Mouse (Mus musculus): Measurements from ENCODE around the gene Gde1. TPM values are rescaled to one million over a fixed set of nuclear protein-coding genes. Genes with fewer than 3 reads are reported as not detected.

Gde1 gene
- polyA plus RNA-seq, 1 experiment from 2014 or later, result 102 TPM

GRCm38 (mm10) chr7:118740532-118741338 lies 35.2 kb upstream of the Gde1 start:
- Histone ChIP-seq H3K9ac (peak overlapping the region; percentile 60), H3K36me3 (ENCODE audit: insufficient read depth) (peaks cover 17% of the 10 kb centered on the region; the same call in 1 of the 2 replicates), H3K4me3 (ENCODE audit: low read depth, low read length) (peak overlapping the region; percentile 72), H3K27me3 (ENCODE audit: insufficient read depth, low read length) (no peaks in the 10 kb centered on the region), H3K4me1 (ENCODE audit: insufficient read depth) (no peaks in the 10 kb centered on the region), H3K27ac (ENCODE audit: low read depth) (0 out of 2 replicates have a peak overlapping the region, but pooled peaks have one; percentile 30), H3K4me2 (peak overlapping the region; percentile 85), H3K9me3 (ENCODE audit: low read depth, low read length) (no peaks in the 10 kb centered on the region)
- WGBS, result 2% methylated on average over 41 of the region's 41 CpGs
- ATAC-seq (ENCODE audit: insufficient read depth), result peak; percentile 96
- DNase-seq, result peak; percentile 99
- TF ChIP-seq CTCF (IDR thresholded peaks at IDR 0.05; ENCODE audit: low read depth), result no peak

- Histone ChIP-seq H3K4me3 (ENCODE audit: low read depth, low read length) (peak within 1 kb of the TSS; percentile 72), H3K9ac (peak within 1 kb of the TSS; percentile 60), H3K4me2 (peak within 1 kb of the TSS; percentile 85), H3K27ac (ENCODE audit: low read depth) (0 out of 2 replicates have a peak within 1 kb of the TSS, but pooled peaks have one; percentile 30), H3K9me3 (ENCODE audit: low read depth, low read length) (no peaks in the 10 kb centered on the region), H3K4me1 (ENCODE audit: insufficient read depth) (no peaks in the 10 kb centered on the region), H3K27me3 (ENCODE audit: insufficient read depth, low read length) (no peaks in the 10 kb centered on the region), H3K36me3 (ENCODE audit: insufficient read depth) (peaks cover 17% of the 10 kb centered on the region; the same call in 1 of the 2 replicates)
- ATAC-seq (ENCODE audit: insufficient read depth), result peak; percentile 89
- 3% methylated on average over 16 of the region's 16 CpGs for WGBS
- TF ChIP-seq CTCF (IDR thresholded peaks at IDR 0.05; ENCODE audit: low read depth), result peak; percentile 94
- DNase-seq, result peak; percentile 91
Measured at GRCm38 (mm10) chr7:118739975-118740531, 34.5 kb upstream of the Gde1 start, which contains the start of gene Vps35l. TSS of gene Vps35l (plus strand) at chr7:118740226.

DNA sequence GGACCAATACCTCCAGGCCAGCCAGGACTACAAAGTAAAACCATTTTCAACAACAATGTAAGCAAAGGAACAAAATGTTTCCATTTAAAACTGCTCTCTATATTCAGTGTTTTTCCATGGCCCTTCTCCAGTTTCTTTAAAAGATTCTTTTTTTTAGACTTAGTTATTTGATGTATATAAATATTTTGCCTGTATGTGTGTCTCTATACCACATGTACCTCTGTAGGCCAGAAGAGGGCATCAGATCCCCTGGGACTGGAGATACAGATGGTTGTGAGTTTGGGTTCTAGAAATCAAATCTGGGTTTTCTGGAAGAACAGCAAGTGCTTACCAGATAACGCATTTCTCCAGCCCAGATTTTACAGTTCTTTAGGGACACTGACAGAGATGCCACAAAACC lies 33.2 kb upstream of the Gde1 start:
- ATAC-seq (ENCODE audit: insufficient read depth) (no peak), DNase-seq (peak; percentile 5)
- TF ChIP-seq CTCF (IDR thresholded peaks at IDR 0.05; ENCODE audit: low read depth), result peak; percentile 42
- Histone ChIP-seq H3K9ac (no peak overlapping the region), H3K27ac (ENCODE audit: low read depth) (no peak overlapping the region), H3K27me3 (ENCODE audit: insufficient read depth, low read length) (no peaks in the 10 kb centered on the region), H3K4me2 (no peak overlapping the region), H3K4me3 (ENCODE audit: low read depth, low read length) (no peak overlapping the region), H3K9me3 (ENCODE audit: low read depth, low read length) (no peaks in the 10 kb centered on the region), H3K36me3 (ENCODE audit: insufficient read depth) (0 out of 2 replicates have a peak, but pooled peaks cover 16% of the 10 kb centered on the region), H3K4me1 (ENCODE audit: insufficient read depth) (no peaks in the 10 kb centered on the region)
- 71% methylated on average over 1 of the region's 1 CpGs for WGBS

- ATAC-seq (ENCODE audit: insufficient read depth) (no peak), DNase-seq (no peak)
Measured at GRCm38 (mm10) chr7:118733225-118733624, 27.6 kb upstream of the Gde1 start.

GRCm38 (mm10) chr7:118731781-118732180 lies 26.2 kb upstream of the Gde1 start:
- ATAC-seq (ENCODE audit: insufficient read depth), result no peak
- DNase-seq, result no peak
- no peaks in the 10 kb centered on the region for H3K4me1 ChIP-seq (ENCODE audit: insufficient read depth)
- no peak for TF ChIP-seq CTCF (IDR thresholded peaks at IDR 0.05; ENCODE audit: low read depth)
- no peaks in the 10 kb centered on the region for H3K9me3 ChIP-seq (ENCODE audit: low read depth, low read length)
- 82% methylated on average over 3 of the region's 3 CpGs for WGBS
- no peak overlapping the region for H3K4me3 ChIP-seq (ENCODE audit: low read depth, low read length)
- H3K36me3 ChIP-seq (ENCODE audit: insufficient read depth), result peaks cover 63% of the 10 kb centered on the region
- H3K27me3 ChIP-seq (ENCODE audit: insufficient read depth, low read length), result no peaks in the 10 kb centered on the region
- no peak overlapping the region for H3K27ac ChIP-seq (ENCODE audit: low read depth)
- no peak overlapping the region for H3K9ac ChIP-seq
- no peak overlapping the region for H3K4me2 ChIP-seq

More at GRCm38 (mm10) chr7:118733225-118733624, 27.6 kb upstream of the Gde1 start:
- no peak overlapping the region for H3K9ac ChIP-seq
- no peaks in the 10 kb centered on the region for H3K9me3 ChIP-seq (ENCODE audit: low read depth, low read length)
- H3K36me3 ChIP-seq (ENCODE audit: insufficient read depth), result peaks cover 53% of the 10 kb centered on the region
- H3K4me3 ChIP-seq (ENCODE audit: low read depth, low read length), result no peak overlapping the region
- H3K4me2 ChIP-seq, result no peak overlapping the region
- no peaks in the 10 kb centered on the region for H3K4me1 ChIP-seq (ENCODE audit: insufficient read depth)
- no peaks in the 10 kb centered on the region for H3K27me3 ChIP-seq (ENCODE audit: insufficient read depth, low read length)
- no peak overlapping the region for H3K27ac ChIP-seq (ENCODE audit: low read depth)
- TF ChIP-seq CTCF (IDR thresholded peaks at IDR 0.05; ENCODE audit: low read depth), result no peak
- WGBS, result 91% methylated on average over 13 of the region's 13 CpGs

- H3K27me3 ChIP-seq (ENCODE audit: insufficient read depth, low read length), result no peaks in the 10 kb centered on the region
- ATAC-seq (ENCODE audit: insufficient read depth), result no peak
- no peaks in the 10 kb centered on the region for H3K4me1 ChIP-seq (ENCODE audit: insufficient read depth)
- no peak overlapping the region for H3K9ac ChIP-seq
- peaks cover 75% of the 10 kb centered on the region for H3K36me3 ChIP-seq (ENCODE audit: insufficient read depth)
- no peak overlapping the region for H3K27ac ChIP-seq (ENCODE audit: low read depth)
- H3K4me3 ChIP-seq (ENCODE audit: low read depth, low read length), result no peak overlapping the region
- no peak for TF ChIP-seq CTCF (IDR thresholded peaks at IDR 0.05; ENCODE audit: low read depth)
- WGBS, result 88% methylated on average over 13 of the region's 13 CpGs
- H3K9me3 ChIP-seq (ENCODE audit: low read depth, low read length), result no peaks in the 10 kb centered on the region
- no peak for DNase-seq
- no peak overlapping the region for H3K4me2 ChIP-seq
Measured at GRCm38 (mm10) chr7:118728846-118729587, 23.4 kb upstream of the Gde1 start.

Measured in lung, embryonic 14.5 days (tissue).